Mouse (Mus musculus) MEL (cell line): ENCODE results near the gene Abca14.

ENCODE experiments used
- CHD1 ChIP-seq: IDR thresholded peaks from 2 replicates; pipeline ENCODE4 v1.6.1; 2012; ENCODE audit warnings: low read depth, mild to moderate bottlenecking, inconsistent platforms, low read length, improper control_type of control experiment
- CTCF ChIP-seq, 3 experiments: IDR thresholded peaks in 2 of 3; conservative IDR thresholded peaks in 1 of 3; 2 replicates each; pipeline ENCODE4 v1.5.1; 2011 to 2012; ENCODE audit warnings: low read length in 3 of 3, low read depth in 2 of 3, mild to moderate bottlenecking in 2 of 3, improper control_type of control experiment in 1 of 3, inconsistent platforms in 1 of 3, mixed read lengths in 1 of 3, moderate library complexity in 1 of 3; ENCODE audit not compliant: control insufficient read depth in 1 of 3, insufficient read depth in 1 of 3, poor library complexity in 1 of 3, severe bottlenecking in 1 of 3
- EP300 ChIP-seq, 2 experiments: IDR thresholded peaks; 2 replicates each; pipeline ENCODE4 v1.6.1; 2011; ENCODE audit warnings: improper control_type of control experiment in 2 of 2, low read length in 2 of 2, low read depth in 1 of 2, mild to moderate bottlenecking in 1 of 2
- GABPA ChIP-seq: IDR thresholded peaks from 2 replicates; pipeline ENCODE4 v1.6.1; 2012; ENCODE audit warnings: low read depth, mild to moderate bottlenecking, inconsistent platforms, low read length, improper control_type of control experiment, moderate library complexity
- MAX ChIP-seq: IDR thresholded peaks from 2 replicates; pipeline ENCODE4 v1.6.1; 2011; ENCODE audit warnings: low read length, improper control_type of control experiment
- MEF2A ChIP-seq: IDR thresholded peaks from 2 replicates; pipeline ENCODE4 v1.6.1; 2014; ENCODE audit warnings: low read depth, mild to moderate bottlenecking, inconsistent platforms, low read length, improper control_type of control experiment; ENCODE audit not compliant: poor library complexity, insufficient replicate concordance, severe bottlenecking; ENCODE audit errors: extremely low read depth
- NELFE ChIP-seq: IDR thresholded peaks from 2 replicates; pipeline ENCODE4 v1.6.1; 2011; ENCODE audit warnings: low read depth, low read length, improper control_type of control experiment
- NRF1 ChIP-seq: IDR thresholded peaks from 2 replicates; pipeline ENCODE4 v1.6.1; 2014; ENCODE audit warnings: low read depth, mild to moderate bottlenecking, inconsistent platforms, low read length, improper control_type of control experiment, moderate library complexity; ENCODE audit not compliant: poor library complexity, insufficient read depth, severe bottlenecking
- POLR2A ChIP-seq, 2 experiments: IDR thresholded peaks; 2 replicates each; pipeline ENCODE4 v1.6.1; 2011 to 2012; ENCODE audit warnings: low read length in 2 of 2, mild to moderate bottlenecking in 2 of 2, control low read depth in 1 of 2, improper control_type of control experiment in 1 of 2, low read depth in 1 of 2, moderate library complexity in 1 of 2; ENCODE audit not compliant: control insufficient read depth in 1 of 2, insufficient read depth in 1 of 2, poor library complexity in 1 of 2
- RCOR1 ChIP-seq: IDR thresholded peaks from 2 replicates; pipeline ENCODE4 v1.6.1; 2012; ENCODE audit warnings: low read depth, mild to moderate bottlenecking, inconsistent platforms, low read length, improper control_type of control experiment
- SMC3 ChIP-seq: IDR thresholded peaks from 2 replicates; pipeline ENCODE4 v1.6.1; 2011; ENCODE audit warnings: low read depth, low read length, improper control_type of control experiment
- UBTF ChIP-seq: IDR thresholded peaks from 2 replicates; pipeline ENCODE4 v1.6.1; 2012; ENCODE audit warnings: low read depth, mild to moderate bottlenecking, inconsistent platforms, low read length, improper control_type of control experiment, moderate library complexity, borderline replicate concordance; ENCODE audit not compliant: insufficient read depth
- USF1 ChIP-seq: IDR thresholded peaks from 2 replicates; pipeline ENCODE4 v1.6.1; 2014; ENCODE audit warnings: low read depth, mild to moderate bottlenecking, inconsistent platforms, low read length, improper control_type of control experiment, moderate library complexity
- ZNF384 ChIP-seq: IDR thresholded peaks from 2 replicates; pipeline ENCODE4 v1.6.1; 2012; ENCODE audit warnings: low read depth, mild to moderate bottlenecking, inconsistent platforms, low read length, improper control_type of control experiment

- TF ChIP-seq UBTF (no peak), POLR2A (IDR thresholded peaks at IDR 0.05; ENCODE audit: control insufficient read depth in 1 of 2, insufficient read depth in 1 of 2, low read depth in 1 of 2, low read length in 2 of 2, poor library complexity in 1 of 2) (no peak), MAX (no peak), CHD1 (no peak), USF1 (no peak), MEF2A (no peak), EP300 (IDR thresholded peaks at IDR 0.05; ENCODE audit: low read depth in 1 of 2, low read length in 2 of 2) (no peak), CTCF (IDR thresholded peaks at IDR 0.05 in 2 of 3, conservative IDR thresholded peaks at IDR 0.05 in 1 of 3; ENCODE audit: control insufficient read depth in 1 of 3, insufficient read depth in 1 of 3, low read depth in 2 of 3, low read length in 3 of 3, poor library complexity in 1 of 3, severe bottlenecking in 1 of 3) (no peak), NRF1 (no peak), SMC3 (no peak), GABPA (no peak), ZNF384 (no peak), RCOR1 (no peak), NELFE (no peak)
Measured at GRCm38 (mm10) chr7:120285286-120285685, 81.5 kb downstream of the Abca14 start.
